21 mouse cellular contexts compared by ENCODE assay signal in genomic region chr9:44159886-44160285, GRCm38 (mm10). TPM values are rescaled to one million over a fixed set of nuclear protein-coding genes. Genes with fewer than 3 reads are reported as not detected.
"Had no signal": no experiment of that assay in that cellular context is flagged by ENCODE, and none has a peak within 500 bp of the region (broad histone marks: within the 10 kb centered on the region; RNA-seq: fewer than 3 reads in every experiment).

No protein-coding gene starts in this region.

- H3K4me2 ChIP-seq: lung, embryonic 14.5 days; midbrain, embryonic 12.5 days; midbrain, embryonic 15.5 days; neural tube, embryonic 12.5 days had no signal

- H3K27me3 ChIP-seq: midbrain, embryonic 12.5 days; midbrain, embryonic 15.5 days; neural tube, embryonic 12.5 days had no signal

- H3K9ac ChIP-seq: lung, embryonic 14.5 days; midbrain, embryonic 12.5 days; midbrain, embryonic 15.5 days; neural tube, embryonic 12.5 days had no signal

- H3K4me1 ChIP-seq: midbrain, embryonic 10.5 days; midbrain, embryonic 12.5 days; midbrain, embryonic 15.5 days; neural tube, embryonic 12.5 days had no signal

- H3K4me3 ChIP-seq: midbrain, embryonic 10.5 days; midbrain, embryonic 12.5 days; midbrain, embryonic 15.5 days; neural tube, embryonic 12.5 days had no signal

- ATAC-seq: midbrain, embryonic 15.5 days had no signal

- H3K9me3 ChIP-seq: midbrain, embryonic 10.5 days; midbrain, embryonic 15.5 days; neural tube, embryonic 12.5 days had no signal

- H3K27ac ChIP-seq: midbrain, embryonic 10.5 days; midbrain, embryonic 12.5 days; midbrain, embryonic 15.5 days; neural tube, embryonic 12.5 days had no signal

- DNase-seq: lung, adult 18-20 months; lung, embryonic 14.5 days; lung, postnatal 10 days; lung, postnatal 4 days; right cerebral cortex, postnatal 14 days; spleen, adult 18-20 months; thymus, adult 18-20 months; thymus, postnatal 14 days; thymus, postnatal 36 days had no signal

RNA-seq across cellular contexts. Expression of gene Gm49380, which starts 46.6 kb away (rescaled TPM):
- total RNA-seq: megakaryocyte, adult 5-6 weeks; megakaryocyte-erythroid progenitor cell, adult 5-6 weeks; midbrain, postnatal 0 days; monocyte, adult 5-6 weeks; neutrophil, adult 5-6 weeks had no signal
- polyA plus RNA-seq: small intestine, adult 2 months had no signal

RNA-seq across cellular contexts. Expression of gene C1qtnf5, which starts 52.8 kb away (rescaled TPM):
- total RNA-seq: megakaryocyte-erythroid progenitor cell, adult 5-6 weeks; monocyte, adult 5-6 weeks; neutrophil, adult 5-6 weeks had no signal

RNA-seq across cellular contexts. Expression of gene Mfrp, which starts 58.4 kb away (rescaled TPM):
- total RNA-seq: megakaryocyte, adult 5-6 weeks; megakaryocyte-erythroid progenitor cell, adult 5-6 weeks; monocyte, adult 5-6 weeks; neutrophil, adult 5-6 weeks had no signal
- polyA plus RNA-seq: midbrain, embryonic 12.5 days; neural tube, embryonic 14.5 days; thymus, postnatal 0 days had no signal
